Mouse (Mus musculus): Measurements from ENCODE around the gene Rtkn.

DNA sequence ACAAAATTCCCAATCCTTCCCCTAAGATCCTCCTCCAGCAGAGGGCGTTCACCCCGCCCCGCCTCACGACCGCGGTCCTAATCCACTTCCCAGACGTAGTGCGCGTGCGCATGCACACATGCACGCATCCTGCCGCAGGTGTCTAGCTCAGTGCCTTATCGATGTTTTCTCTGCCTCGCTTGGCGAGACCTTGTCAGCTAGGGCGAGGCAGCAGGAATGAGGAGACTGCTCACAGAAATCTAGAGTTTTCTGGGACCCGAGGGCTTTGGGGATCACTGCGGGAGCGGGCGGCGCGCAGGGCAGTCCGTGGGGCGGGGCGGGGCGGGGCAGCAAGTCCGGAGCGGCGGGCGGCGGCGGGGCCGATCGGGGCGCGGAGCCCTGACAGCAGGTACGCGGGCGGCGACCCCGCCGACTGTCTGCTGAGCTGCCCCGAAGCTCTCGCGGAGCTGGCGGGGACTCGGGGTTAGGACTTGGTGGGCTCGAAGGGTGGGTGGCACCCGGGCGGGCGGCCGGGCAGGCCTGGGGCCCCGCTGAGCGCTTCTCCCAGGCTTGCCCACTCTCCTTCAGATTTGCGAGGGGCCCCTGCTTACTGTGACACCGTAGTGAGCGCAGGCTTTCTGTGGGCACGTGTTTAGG lies 30.5 kb downstream of the Rtkn start, which contains the start of gene Dctn1:
- TF ChIP-seq CTCF (IDR thresholded peaks at IDR 0.05; ENCODE audit: low read depth) (peak; percentile 91), EP300 (IDR thresholded peaks at IDR 0.05; ENCODE audit: low read depth) (peak; percentile 75; the same call in 1 of the 2 replicates)

Data from heart, postnatal 0 days (tissue).